Mouse (Mus musculus) left cerebral cortex, postnatal 10 days (tissue): ENCODE results near the gene En1. TPM values are rescaled to one million over a fixed set of nuclear protein-coding genes. Genes with fewer than 3 reads are reported as not detected.
A peak's percentile ranks its signal among the peaks of the same experiment; 100 is the strongest.

Experiments used
- DNase-seq, 2 experiments: peaks; one replicate each; pipeline ENCODE4 v3.0.0; 2021 to 2022; ENCODE audit warnings: low spot score in 2 of 2, mixed read lengths in 1 of 2; ENCODE audit errors: extremely low spot score in 1 of 2
- intact Hi-C: fragments of 180-260 bp; cut with DNase I; formaldehyde crosslinking; loops from one replicate; pipeline ENCODE4 v1.15.1; 2025
- total RNA-seq, 2 experiments: library from RNA; stranded (reverse); gene quantifications; 2 replicates each; pipeline ENCODE4 v1.2.3; 2021

En1 gene
- total RNA-seq, 2 experiments from 2014 or later, result not detected

GRCm38 (mm10) chr1:120614307-120615100 lies 12.3 kb downstream of the En1 start:
- DNase-seq, result no peak
- intact Hi-C loops, result no loop called here

GRCm38 (mm10) chr1:120615521-120615920 lies 13.3 kb downstream of the En1 start:
- DNase-seq, result no peak
- intact Hi-C loops, result no loop called here

- no peak for DNase-seq
- intact Hi-C loops, result no loop called here
These were observed 13.7 kb downstream of the En1 start for GRCm38 (mm10) chr1:120615927-120616326.

- DNase-seq, result no peak
These were observed 19.2 kb downstream of the En1 start for GRCm38 (mm10) chr1:120621383-120621782.

GRCm38 (mm10) chr1:120626930-120627621 lies 24.9 kb downstream of the En1 start:
- intact Hi-C loops, result no loop called here
- no peak for DNase-seq

More at GRCm38 (mm10) chr1:120621383-120621782, 19.2 kb downstream of the En1 start:
- intact Hi-C loops, result no loop called here

GRCm38 (mm10) chr1:120627622-120628001 lies 25.4 kb downstream of the En1 start:
- intact Hi-C loops, result no loop called here
- DNase-seq, result no peak

GRCm38 (mm10) chr1:120628821-120629220 lies 26.6 kb downstream of the En1 start:
- no peak for DNase-seq
- intact Hi-C loops, result no loop called here

GRCm38 (mm10) chr1:120643380-120643779 lies 41.2 kb downstream of the En1 start:
- no peak for DNase-seq
- intact Hi-C loops, result no loop called here

GRCm38 (mm10) chr1:120643848-120644711 lies 41.9 kb downstream of the En1 start:
- DNase-seq, result peak in 1 of 2 experiments; percentile 31
- intact Hi-C loops, result no loop called here

- DNase-seq, result no peak
- intact Hi-C loops, result no loop called here
These were observed 42.5 kb downstream of the En1 start for GRCm38 (mm10) chr1:120644755-120645154.

- DNase-seq, result no peak
- intact Hi-C loops, result no loop called here
These were observed 47.9 kb downstream of the En1 start for GRCm38 (mm10) chr1:120650068-120650467.

GRCm38 (mm10) chr1:120651997-120652396 lies 49.8 kb downstream of the En1 start:
- DNase-seq, result peak in 1 of 2 experiments; percentile 32
- intact Hi-C loops, result no loop called here

GRCm38 (mm10) chr1:120654950-120655396 lies 52.8 kb downstream of the En1 start:
- intact Hi-C loops, result no loop called here
- DNase-seq, result peak; percentile 31 to 57

Other genes with a start within 250 kb of the En1 start
- gene Marco, start 97.4 kb upstream of the En1 start, total RNA-seq, result not detected